Mouse (Mus musculus) liver (tissue): ENCODE data around the gene Gucd1.
"Not testable (repeated sequence)": the region's sequence is repeated elsewhere in the genome, so short reads cannot be mapped to it uniquely, and the experiment has no call there.

Source experiments
- DNase-seq: peaks from one replicate; pipeline ENCODE4 v3.0.0-alpha.2; 2020; ENCODE audit warnings: mixed read lengths

The Gucd1 gene

DNA sequence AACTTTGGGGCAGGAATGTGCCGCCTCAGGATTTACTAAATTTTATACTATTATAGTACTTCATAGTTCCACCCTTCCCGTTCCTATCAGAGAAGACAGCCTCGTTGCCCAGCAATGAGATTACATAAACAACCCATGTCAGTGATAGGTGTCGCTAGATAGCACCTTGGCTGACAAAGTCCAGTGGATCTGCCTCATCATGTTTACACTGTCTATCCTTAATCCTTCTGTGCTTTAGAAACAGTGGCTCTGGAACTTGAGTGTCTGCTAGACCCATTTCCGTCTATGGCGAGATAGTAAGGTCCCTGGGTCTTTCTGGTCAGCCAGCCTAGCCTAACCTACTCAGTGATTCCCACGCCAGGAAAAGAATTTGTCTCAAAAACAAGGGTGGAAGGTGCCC is 17.4 kb downstream of the Gucd1 start:
- peak; percentile 30 for DNase-seq

DNA sequence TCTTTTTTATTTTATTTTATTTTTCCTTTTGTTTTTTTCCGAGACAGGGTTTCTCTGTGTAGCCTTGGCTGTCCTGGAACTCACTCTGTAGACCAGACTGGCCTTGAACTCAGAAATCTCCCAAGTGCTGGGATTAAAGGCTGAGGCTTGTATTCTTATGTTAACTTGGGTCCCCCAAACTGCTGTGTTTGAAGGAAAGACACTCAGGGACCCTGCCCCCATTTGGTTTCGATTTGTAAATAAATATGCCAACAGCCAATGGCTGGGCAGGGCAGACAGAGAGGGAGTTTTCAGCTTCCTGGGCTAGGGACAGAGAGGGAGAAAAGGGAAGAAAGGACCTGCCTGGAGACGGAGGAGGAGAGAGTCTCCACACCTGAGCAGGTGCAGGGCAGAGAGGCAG is 18.0 kb downstream of the Gucd1 start:
- no peak for DNase-seq

DNA sequence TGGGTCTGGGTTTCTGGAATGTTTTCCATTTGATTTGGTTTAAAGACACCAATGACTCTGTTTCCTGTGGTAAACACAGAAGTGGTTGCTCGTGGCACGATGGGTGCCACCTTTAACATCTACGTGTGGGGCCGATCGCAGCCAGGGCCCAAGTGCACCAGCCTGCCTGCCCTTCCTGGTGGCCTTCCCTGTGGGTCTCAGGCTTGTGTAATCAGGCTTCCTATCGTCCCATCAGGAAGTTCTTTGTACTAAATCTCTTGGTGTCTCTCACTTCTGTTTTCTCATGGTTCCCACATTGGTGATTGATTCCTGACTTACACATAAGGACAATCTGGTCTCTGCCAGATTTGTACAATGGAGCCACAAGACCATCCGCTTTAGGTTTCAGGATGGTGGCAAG is 18.6 kb downstream of the Gucd1 start:
- not testable (repeated sequence) for DNase-seq

DNA sequence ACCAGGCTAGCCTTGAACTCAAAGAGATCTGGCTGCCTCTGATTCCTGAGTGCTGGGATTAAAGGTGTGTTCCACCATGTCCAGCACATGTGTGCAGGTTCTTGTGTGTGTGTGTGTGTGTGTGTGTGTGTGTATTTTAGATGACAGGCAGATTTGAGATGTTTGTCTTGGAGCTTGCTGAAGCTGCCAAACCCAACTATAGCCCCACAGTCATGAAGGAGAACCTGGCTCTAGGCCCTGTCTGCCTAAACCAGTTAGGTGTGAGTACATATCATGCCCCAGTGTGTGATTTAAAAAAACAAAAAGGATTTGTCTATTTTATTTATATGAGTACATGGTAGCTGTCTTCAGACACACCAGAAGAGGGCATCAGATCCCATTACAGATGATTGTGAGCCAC is 21.9 kb downstream of the Gucd1 start:
- no peak for DNase-seq

DNA sequence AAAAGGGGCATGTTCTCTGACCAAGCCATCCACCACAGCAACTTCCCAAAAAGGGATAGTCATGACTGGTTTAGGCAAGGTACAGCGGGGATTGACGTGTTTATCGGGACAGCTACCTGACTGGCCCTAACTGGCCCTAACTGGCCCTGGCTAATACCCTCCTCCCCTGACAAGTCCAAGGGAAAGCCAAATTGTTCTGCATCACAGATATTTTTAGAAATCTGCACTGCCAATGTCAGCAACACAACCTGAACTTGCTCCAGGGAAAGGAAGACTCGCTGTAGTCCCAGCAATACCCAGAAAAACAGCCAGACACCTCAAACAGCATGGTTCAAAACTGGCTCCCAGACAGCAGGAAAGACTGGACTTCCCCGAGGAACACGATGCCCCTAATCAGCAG is 22.5 kb downstream of the Gucd1 start:
- DNase-seq = no peak

DNA sequence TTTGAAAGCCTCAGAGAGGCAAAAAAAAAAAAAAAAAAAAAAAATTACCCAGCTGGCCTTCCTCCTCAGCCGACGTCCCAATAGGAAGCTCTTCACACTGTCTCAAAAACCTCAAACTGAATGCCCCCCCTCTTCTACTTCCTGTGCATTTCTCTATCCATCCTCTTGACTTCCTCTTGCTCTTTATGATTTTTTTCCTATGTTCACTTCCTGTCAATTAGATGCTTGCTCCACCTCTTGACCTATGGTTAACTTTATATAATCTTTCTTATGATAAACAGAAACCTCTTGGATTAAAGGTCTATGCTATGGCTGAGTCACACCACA is 25.9 kb downstream of the Gucd1 start:
- no peak for DNase-seq

DNA sequence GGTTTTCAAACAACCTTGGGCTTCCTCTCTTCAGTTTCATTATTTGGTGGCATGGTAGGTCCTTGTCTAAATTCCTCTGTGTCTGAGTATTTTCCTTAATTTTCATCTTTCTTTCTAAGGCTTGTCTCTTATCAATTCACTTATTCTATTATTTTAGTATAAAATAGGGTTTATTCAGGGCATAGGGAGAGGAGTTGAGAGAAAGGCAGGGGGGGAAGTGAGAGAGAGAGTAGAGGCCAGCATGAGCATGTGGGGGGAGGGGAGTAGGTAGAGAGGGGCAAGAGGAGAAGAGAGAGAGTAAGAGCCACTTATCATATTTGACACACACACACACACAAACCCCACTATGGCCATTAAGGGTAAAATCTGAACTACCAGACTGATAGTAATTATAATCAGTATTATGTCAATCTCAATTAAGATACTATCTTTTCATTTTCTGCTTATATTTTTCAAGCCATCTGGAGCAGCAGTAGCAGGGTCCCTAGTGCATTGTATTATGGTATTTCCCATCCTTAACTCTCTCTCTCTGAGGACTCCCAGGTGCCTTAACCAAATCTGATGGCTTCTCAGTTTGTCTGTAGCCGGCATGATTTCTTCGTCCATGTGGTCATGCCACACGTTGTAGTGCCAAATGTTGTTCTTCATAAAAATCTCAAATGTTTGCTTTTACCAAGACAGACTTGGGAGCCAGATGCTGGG is 26.4 kb downstream of the Gucd1 start:
- DNase-seq = no peak

DNA sequence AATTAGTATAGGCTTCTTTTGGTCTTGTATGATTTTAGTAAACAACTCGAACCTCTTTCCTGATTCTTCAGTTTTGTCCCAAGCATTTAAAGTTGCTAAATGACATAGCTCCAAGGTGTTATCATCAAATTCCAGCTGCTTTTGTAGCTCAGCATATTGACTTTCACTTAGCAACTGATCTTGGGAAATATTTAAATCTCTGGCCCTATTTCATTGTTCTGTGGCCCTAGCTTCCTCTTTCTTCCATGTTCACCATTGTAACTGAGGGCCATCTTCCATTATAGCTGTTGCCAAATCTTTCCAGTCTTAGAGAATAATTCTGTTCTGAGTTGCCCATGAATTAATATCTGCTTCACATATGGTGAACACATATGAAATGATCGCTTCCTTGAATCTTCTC is 27.0 kb downstream of the Gucd1 start:
- no peak for DNase-seq

DNA sequence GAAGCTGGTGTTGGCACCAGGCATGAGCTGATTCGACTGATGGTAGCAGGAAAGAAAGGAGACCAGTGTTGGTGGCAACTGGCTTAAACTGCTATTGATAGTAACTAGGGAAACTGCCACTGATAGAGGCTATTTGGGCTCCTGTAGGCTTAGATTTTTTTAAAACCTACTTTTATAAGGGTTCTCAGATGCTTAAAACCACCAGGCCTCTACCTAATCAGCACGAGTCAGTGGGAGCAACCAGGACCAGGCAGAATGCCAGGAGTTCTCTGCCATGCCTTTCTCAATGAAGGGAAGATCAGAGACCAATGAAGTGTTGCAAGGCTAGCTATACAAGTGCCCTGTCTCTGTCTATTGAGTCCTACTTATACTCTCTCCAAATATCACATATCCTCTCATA is 28.2 kb downstream of the Gucd1 start:
- DNase-seq = no peak

DNA sequence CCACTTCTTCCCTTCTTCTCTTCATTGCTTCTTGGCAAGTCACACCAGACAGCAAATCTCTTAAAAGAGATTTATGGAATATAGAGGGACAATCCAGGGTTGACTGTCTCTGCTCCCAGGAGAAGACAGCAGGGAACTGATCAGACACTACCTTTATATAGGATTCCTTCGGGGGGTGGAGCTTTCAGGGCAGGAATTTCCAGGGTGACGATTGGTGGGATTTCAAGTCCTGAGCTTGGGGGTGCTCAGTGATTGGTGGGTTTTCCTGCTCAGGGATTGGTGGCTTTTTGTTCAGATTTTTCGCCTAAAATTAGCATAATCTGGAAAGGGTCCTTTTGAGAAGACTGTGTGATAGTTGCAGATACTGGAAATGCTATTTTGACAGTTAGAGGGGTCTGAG is 30.6 kb downstream of the Gucd1 start:
- DNase-seq = no peak

DNA sequence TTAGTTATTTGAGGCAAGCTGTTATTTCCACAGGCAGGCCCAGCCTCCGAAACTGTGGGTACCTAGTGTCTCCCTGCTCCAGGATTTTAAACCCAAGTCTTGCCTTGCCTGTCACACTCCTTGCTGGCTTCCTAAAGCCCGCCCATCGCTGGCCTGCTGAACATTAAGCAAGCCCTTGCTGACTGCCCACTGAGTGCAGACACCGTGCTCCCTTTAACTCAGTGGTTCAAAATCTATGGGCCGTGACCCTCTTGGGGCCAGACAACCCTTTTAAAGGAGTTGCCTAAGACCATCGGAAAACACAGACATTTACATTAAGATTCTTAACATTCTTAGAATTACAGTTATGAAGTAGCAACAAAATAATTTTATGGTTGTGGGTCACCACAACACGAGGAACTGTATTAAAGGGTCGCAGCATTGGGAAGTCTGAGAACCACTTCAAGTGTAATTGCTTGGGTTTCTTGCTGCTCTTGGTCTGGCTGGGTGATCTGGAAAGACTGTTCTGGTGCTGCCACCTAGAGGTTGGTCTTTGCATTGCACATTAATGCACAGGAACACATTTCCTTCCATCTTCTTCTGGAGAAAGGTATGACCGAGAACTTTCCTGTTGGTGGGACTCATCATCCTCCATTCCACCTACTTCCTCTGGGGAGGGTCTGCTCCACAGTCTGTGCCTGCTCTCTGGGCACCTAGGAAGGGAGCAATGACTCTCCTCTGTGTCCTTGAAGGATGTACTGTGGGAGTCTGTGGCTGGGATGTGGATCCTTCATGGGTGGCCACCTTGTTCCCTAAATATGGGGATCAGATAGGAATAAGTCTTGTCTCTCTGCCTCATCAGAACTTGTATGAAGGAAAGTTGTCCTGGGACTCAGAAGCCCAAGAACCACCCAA is 31.4 kb downstream of the Gucd1 start:
- DNase-seq = peak; percentile 79

DNA sequence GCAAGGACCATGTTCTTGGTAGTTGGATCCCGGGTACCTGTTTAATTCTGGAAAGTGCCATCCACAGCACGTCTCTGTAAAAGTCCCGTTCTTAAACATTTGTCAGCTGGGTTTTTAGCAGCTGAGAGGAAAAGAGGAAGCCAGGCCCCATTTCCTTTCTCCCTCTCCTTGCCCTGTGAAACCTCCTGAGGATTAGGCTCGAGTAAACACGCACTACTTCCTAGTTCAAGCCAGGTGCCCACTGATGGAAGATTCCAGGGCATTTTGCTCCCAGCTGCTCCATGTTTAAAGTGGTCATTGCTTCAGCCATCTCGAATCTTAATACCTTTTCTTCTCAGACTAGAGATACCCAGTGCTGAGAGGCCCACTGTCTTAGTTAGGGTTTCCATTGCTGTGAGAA is 33.0 kb downstream of the Gucd1 start:
- no peak for DNase-seq

DNA sequence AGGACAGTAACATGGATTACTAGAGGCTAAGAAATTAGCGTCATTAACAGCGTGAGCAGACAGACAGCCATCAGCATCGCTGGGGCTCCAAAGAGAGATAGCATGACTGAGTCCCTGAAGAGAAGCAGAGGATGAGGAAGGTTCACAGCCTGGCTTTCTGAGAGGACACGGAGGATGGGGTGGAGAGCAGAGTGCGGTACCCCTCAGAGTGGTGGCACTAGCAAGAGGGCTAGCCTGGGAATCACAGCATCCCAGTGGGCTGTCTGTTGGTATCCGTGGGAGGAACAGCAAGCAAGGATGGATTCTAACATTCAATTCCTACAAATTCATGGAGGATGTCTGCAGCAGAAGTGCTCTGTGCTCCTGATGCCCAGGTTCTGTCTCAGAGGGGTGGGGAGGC is 33.7 kb downstream of the Gucd1 start:
- no peak for DNase-seq

DNA sequence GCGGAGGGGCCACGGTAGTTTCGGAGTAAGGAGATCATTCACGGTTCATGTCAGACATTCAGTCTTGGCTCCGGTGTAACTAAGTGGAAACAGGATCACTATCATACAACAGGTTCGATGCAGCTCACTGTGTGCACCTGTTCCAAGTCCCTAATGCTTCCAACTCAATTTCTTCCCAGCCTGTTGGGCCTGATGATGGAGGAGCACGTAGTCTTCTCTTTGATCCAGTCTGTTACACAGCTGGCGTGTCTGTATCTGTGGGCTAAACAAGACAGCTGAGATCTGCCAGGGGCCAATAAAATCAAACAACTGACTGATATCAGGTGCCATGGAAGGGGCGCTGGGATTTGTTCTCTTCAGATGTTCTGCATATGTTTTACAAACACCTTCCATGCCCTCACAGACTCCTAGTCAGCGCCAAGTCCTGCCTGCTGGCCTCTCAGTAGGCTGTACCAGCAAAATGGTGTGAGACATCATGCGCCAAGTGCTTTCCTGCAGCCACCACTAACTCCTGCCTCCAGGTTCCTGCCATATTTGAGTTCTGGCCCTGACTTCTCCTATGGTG is 34.8 kb downstream of the Gucd1 start:
- DNase-seq = no peak

DNA sequence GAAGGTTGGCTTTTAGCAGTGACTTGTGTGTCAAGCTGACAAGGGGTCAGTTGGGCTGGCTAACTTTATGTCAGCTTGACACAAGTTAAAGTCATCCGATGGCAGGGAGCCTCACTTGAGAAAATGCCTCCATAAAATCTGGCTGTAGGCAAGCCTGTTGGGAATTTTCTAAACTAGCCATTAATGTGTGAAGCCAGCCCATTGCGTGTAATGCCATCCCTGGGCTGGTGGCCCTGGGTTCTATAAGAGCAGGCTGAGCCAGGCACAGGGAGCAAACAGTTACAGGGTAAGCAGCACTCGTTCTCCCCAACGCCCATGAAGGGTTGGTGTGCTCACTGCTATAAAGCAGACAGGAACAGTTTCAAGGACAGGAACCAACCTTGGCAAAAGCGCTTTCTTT is 35.5 kb downstream of the Gucd1 start:
- no peak for DNase-seq

DNA sequence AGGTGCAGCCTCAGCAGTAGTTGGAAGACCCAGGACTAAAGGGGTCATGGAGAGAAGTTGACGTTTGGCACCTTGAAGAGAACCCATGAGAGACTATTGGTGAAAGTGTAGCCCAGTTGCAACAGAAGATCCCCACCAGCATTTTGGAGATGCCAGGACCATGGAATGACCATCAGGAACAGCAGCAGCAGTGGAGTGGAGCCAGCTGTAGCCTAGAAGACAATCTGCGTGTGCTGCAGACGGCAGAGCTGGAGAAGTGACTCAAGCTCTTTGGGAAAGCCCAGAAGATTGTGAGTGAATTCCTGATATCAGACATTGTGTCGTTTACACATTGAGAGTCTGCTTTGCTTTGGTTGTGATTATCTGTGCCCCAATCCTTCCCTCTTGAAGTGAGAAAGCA is 36.1 kb downstream of the Gucd1 start:
- no peak for DNase-seq

DNA sequence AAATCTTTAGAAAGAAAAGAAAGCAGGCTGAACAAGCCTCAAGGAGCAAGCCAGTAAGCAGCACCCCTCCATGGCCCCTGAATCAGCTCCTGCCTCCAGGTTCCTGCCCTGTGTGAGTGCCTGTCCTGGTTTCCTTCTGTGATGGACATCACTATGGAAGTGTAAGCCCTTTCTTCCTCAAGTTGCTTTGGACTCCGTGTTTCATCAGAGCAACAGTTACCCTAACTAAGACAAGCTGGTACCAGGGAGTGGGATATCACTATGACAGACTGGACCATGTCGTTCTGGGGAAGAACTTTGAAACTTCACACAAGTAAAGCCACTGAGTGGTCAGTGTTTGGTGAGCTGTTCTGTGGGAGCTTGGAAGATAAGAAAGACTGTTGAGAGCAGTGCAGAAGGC is 37.8 kb downstream of the Gucd1 start:
- no peak for DNase-seq

DNA sequence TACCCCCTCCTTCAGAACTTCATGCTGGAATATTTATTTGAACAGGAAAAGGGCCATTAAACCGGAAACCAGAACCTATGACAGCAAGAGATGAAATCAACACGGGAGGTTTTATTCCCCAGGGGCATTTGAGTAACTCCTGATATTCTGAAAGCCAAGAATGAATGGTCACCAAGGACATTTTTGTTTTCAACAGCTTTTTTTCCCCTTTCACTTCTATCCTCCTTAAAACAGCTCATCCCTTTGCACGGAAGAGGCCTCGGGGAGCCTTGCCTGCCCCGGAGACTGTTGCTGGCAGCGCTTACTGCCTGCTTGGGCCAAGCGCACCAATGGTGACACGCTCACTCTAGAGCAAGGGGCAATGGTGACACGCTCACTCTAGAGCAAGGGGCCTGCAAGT is 40.7 kb downstream of the Gucd1 start:
- no peak for DNase-seq

DNA sequence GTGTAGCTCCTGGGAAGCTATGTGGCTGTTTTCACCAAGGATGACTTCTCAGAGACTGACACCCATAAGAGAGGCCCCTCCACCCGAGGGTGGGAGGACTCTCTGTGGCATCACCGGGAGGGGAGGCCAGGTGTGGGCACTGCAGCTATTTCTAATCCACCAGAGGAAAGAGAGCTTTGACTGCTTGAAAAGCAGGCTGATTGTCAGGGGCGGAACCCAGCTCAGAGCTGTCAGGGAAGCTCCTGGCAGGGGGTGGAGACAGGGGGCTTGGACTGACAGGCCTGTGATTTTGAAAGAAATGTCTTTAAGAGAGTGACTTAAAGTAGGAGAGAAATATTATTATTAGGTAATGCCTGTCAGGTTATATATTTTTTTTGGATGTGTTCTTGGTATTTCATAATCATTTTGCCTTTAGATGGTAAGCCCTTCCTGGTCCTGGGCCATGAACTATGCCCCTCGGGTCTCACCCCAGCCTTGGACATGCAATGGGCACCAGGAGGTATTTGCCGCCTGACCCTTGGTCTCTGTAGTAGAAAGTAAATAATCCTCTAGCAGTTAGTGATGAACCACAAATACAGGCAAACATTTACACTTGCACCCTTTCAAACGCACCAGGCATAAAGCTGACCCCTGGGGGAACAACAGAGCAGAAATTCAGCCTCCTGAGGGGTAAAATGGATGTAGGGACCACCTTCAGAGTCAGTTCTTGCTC is 42.5 kb downstream of the Gucd1 start:
- not testable (repeated sequence) for DNase-seq

DNA sequence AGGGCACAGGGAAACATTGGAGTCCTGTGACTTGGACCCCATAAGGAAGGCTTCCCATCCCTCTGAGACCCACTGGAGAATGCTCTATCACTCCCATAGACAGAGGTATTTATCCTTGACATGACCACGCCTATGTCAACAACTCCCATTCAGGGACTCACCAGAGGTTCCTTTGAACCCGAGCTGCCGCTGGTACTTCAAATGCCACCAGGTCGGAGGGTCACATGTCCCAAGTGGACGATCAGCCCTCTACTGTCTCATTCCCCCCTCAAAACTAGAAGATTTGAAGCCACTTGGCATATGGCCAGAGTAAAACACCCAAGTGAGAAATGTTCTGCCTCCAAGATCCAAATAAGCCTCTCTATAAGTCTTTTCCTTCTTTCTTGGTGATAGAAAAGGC is 43.2 kb downstream of the Gucd1 start:
- no peak for DNase-seq

DNA sequence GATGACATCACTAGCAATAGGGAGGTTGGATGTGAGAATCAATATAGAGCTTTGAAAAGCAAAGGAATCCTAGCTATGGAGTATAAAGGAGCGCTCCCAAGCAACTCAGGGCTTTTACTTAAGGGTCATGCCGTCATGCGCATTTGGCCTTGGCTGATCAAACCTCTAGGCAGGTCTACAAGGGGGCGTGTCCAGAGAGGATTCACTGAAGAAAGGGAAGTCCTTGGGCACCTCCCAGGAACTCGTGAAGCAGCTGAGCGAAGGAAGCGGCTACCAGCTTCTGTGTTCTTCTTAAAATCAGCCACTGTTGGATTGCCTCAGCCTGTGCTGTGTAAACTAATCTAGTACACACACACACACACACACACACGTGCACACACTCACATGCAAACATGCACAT is 44.4 kb downstream of the Gucd1 start:
- peak; percentile 34 for DNase-seq

DNA sequence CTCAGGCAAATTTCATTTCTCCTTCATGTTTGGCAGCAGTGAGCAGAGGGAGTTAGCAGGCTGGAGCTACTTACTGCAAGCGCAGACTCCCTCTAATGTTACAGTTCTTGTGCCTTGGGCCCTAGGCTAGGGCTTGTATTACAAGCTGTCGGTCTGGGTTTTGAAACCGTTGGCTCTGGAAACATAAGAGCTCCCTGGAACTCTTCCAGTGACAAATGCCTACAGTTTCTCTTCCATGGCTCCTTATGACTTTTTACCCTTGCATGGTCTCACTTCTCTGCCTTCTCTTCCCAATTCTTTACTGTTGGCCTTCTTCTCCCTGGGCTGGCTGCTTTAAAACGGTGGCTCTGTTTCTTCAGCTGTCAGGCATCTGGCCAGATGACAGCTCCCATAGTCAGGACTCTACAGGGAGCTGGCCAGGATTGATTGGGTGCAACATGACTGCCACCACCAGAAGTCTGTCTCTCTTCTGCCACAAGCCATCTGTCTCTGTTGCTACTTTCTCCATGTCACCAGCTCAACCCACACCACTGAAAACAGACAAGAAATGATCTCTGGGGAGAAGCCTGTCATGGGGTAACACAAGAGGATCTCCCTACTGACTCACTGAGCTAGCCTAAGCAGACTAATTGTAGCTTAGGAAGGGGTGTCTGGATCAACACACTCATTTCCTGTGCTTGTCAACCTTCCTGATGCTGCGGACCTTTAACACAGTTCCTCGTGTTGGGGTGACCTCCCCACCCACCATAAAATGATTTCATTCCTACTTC is 51.8 kb downstream of the Gucd1 start:
- no peak for DNase-seq

DNA sequence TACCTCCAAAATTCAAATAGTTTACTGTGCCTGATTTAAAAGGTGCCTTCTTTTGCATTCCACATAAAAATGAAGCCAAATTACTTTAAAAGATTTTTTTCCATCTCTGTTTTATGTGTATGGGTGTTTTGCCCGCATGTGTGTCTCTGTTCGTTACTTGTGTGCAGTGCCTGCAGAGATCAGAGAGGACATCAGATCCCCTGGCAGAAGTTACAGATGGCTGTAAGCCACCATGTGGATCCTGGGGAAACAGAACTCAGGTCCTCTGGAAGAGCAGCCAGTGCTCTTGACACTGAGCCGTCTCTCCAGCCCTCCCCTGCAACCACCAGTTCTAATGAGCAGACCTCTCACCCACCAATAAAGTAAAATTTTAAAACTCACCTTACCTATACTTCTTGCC is 55.0 kb downstream of the Gucd1 start:
- no peak for DNase-seq
